Mouse (Mus musculus) mature B cell (primary cell): ENCODE results near the gene Slc9a8.

Source experiments
- in situ Hi-C: fragments of 300-500 bp; cut with MboI; formaldehyde crosslinking; loops from 2 replicates; pipeline ENCODE4 v1.14.3; 2019

Gene Slc9a8

GRCm38 (mm10) chr2:167447629-167448028, 26.1 kb downstream of the Slc9a8 start:
- in situ Hi-C loops, result no loop called here

GRCm38 (mm10) chr2:167449331-167450275, 28.1 kb downstream of the Slc9a8 start:
- in situ Hi-C loops, result no loop called here

- in situ Hi-C loops, result no loop called here
Measured at GRCm38 (mm10) chr2:167450647-167451046, 29.1 kb downstream of the Slc9a8 start.

- in situ Hi-C loops, result no loop called here
Measured at GRCm38 (mm10) chr2:167453814-167454213, 32.3 kb downstream of the Slc9a8 start.

- in situ Hi-C loops, result no loop called here
Measured at GRCm38 (mm10) chr2:167456361-167457020, 35.0 kb downstream of the Slc9a8 start.

GRCm38 (mm10) chr2:167457213-167457612, 35.7 kb downstream of the Slc9a8 start:
- in situ Hi-C loops, result no loop called here

- in situ Hi-C loops, result no loop called here
Measured at GRCm38 (mm10) chr2:167458548-167458947, 37.0 kb downstream of the Slc9a8 start.

DNA sequence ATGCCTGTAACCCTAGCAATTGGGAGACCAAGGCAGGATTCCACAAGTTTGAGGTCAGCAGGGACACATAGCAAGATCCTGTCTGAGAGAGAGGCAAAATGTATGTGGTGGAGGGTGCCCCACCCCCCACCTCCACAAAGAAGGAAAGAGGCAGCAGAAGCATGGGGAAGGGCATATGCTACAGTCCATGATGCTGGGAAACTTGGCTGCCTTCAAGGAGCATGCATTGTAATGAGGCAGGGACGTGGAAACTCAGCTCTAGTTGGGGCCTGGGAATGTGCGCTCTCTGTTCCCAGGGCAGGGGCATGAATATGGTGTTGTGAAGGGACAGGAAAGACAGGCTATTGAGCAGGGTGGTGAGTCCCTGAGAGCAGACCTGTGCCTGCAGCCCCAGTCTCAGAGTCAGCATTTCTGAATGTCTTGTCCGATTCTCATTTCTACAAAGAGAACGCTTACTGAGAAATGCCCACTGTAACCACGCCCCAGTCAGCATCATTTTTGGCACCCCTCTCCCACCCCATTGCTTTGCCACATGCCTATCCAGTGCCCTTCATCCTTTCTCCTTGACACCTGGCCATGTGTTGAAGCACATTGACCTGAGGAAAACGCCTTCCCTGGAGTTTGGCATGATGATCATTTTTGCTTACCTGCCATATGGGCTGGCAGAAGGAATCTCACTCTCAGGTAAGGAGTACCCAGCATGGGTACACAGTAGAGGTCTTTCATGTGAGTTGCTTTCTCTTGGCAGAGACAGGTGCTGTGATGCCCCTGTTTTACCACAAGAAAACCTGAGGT, 37.8 kb downstream of the Slc9a8 start:
- in situ Hi-C loops, result no loop called here

GRCm38 (mm10) chr2:167462954-167463353, 41.4 kb downstream of the Slc9a8 start:
- in situ Hi-C loops, result no loop called here

DNA sequence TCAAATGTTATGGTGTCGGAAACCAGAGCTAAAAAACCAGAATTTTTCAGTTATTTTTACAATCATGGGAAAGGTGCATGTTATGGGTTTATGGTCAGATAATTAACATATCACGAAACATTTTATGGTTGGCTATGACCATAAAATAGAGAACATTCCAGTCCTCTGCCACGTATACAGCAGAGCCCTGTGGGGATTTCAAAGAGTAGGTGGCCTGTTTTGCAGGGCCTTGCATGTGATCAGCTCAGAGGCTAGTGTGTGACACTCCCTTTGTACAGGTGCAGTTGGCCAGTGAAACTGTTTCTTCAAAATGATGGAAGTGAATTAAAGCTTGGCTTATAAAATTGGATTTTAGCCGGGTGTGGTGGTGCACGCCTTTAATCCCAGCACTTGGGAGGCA, 42.3 kb downstream of the Slc9a8 start:
- in situ Hi-C loops, result no loop called here

- in situ Hi-C loops, result no loop called here
Measured at GRCm38 (mm10) chr2:167465951-167466350, 44.4 kb downstream of the Slc9a8 start.

DNA sequence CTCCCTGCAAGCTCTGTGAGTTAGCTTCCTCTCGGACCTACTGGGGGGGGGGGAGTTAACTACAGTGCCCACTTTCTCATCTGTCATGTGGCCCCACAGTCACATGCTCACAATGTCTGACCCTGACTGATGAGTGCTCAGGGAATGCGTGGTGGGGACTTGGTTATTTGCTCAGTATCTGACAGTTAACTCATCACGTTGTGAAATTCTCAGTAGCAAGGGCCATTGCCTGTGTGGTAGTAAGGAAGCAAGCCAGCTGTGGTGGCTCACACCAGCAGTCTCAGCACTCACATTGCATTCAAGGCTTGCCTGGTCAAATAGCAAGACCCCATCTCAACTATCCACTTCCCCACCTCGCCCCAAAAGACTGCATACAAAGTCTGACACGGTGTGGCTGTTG, 45.7 kb downstream of the Slc9a8 start:
- in situ Hi-C loops, result no loop called here

- in situ Hi-C loops, result no loop called here
Measured at GRCm38 (mm10) chr2:167468444-167468843, 46.9 kb downstream of the Slc9a8 start.

GRCm38 (mm10) chr2:167470611-167471010, 49.1 kb downstream of the Slc9a8 start:
- in situ Hi-C loops, result no loop called here

DNA sequence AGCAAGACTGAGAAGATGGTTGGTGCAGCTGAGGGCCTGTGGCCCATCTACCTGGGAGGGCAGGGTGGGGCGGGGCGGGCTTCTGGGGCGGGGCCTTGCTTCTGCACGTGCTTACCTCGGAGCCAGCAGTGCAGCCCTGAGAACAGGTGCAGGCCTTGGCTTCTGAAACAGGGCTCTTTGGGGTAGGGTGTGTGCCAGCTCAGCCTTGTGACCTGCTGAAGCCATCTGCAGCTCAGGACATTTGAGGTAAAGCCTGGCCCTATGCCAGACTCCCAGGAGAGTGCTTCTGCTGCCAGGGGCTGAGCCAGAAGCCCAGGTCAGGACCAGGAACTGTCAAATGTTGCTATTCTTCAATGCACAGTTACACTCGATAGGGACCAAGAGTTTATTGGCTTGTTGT, 50.1 kb downstream of the Slc9a8 start:
- in situ Hi-C loops, result no loop called here

GRCm38 (mm10) chr2:167474218-167474617, 52.7 kb downstream of the Slc9a8 start:
- in situ Hi-C loops, result no loop called here

DNA sequence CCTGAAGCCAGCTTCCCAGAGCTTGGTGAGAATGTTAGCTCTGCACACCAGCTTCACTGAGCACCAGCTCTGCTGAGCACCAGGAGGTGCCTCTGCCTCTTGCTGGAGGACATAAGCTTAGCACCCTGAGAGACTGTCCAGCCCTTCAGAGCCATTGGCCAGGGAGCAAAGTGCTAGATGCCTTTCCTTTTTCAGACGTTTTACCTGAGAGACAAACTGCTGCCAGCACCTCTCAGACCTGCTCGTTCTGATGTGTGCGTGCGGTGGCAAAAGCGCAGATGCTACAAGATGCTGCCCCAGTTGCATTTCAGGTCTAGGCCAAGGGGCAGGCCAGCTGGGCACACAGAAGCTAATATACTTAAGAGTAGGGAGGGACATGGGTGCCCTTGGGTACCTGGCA, 54.1 kb downstream of the Slc9a8 start:
- in situ Hi-C loops, result no loop called here

DNA sequence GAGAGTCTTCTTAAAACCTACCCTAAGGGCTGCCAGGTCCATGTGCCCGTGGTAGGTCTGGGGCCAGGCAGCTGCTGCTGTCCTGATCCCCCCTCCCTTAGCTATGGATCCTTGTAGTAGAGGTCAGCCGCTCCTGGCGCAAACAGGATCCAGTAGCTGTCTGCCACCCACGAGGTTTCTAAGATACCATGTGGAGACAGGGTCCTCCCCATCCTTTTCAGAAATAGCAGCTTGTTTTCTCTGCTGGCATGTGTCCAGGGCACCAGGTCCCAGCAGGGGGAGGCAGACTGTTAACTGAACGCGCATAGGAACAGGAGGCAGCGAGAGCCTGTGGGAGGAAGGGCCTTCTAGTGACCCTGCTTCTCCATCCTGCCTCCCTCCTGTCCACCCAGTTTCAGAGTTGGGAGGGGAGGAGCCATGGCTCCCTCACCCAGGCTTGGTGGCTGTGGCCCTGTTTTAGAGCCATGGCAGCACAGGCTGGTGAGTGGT, 54.7 kb downstream of the Slc9a8 start:
- in situ Hi-C loops, result no loop called here

DNA sequence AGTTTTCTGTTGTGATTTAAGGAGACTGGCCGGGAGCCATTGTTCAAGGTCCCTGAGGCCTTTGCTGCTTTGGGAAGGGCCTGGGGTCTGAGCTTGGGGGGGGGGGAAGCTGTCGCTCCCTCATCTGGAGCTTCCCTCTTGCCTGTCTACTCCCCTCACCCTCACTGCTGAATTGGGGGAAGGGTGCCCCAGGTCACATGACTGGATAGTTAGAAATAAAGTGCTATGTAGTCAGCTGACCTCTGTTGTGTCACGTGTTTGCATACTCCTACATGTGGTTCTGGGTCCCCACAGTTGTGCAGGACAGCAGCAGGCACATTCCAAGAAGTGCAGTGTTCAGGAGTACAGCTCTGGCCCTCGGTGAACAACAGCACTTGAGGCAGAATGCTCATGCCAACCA, 55.2 kb downstream of the Slc9a8 start:
- in situ Hi-C loops, result no loop called here

DNA sequence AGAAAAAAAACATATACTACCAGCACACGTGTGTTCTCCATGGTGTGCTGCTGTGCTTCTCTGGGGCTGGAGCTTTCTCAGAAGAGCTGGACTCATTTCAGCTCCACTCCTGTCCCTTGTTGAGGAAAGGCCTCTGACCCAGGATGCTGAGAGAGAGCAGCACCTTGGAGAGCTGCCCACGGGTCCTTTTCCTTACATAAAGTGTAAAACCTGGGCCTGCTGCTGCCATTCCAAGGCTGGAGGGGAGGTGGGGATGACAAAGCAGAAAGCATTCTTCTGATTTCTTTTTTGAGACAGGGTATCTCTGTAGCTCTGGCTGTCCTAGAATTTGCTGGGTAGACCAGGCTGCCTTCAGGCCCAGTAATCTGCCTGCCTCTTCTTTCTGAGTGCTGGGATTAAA, 56.6 kb downstream of the Slc9a8 start:
- in situ Hi-C loops, result no loop called here

- in situ Hi-C loops, result no loop called here
Measured at GRCm38 (mm10) chr2:167479501-167479900, 58.0 kb downstream of the Slc9a8 start.

DNA sequence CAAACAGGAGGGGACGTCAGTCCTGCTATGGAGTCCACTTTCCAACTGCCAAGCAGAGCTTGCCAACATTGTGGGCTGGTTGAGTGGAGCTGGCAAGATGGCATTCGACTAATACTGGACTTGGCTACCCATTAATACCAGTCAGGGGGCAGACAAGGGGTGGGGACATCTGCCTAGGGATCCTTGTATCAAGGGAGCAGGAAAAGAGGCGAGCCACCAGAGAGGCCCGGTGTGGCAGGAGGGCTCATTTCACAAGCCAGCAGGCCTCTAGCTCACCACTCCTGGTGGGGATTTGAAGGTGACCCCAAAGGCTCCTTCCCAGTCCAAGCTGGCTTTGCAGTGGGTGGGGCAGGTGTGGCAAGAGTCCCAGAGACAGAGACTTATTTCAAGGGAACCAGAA, 61.2 kb downstream of the Slc9a8 start:
- in situ Hi-C loops, result no loop called here
